26 mouse cellular contexts compared by ENCODE assay signal in genomic region chr5:129879888-129880287, GRCm38 (mm10). TPM values are rescaled to one million over a fixed set of nuclear protein-coding genes. Genes with fewer than 3 reads are reported as not detected.
"Had no signal": no experiment of that assay in that cellular context is flagged by ENCODE, and none has a peak within 500 bp of the region (broad histone marks: within the 10 kb centered on the region; RNA-seq: fewer than 3 reads in every experiment).

No protein-coding gene starts in this region.

- H3K4me1 ChIP-seq: limb, embryonic 10.5 days; limb, embryonic 12.5 days; liver, embryonic 15.5 days had no signal

- H3K4me3 ChIP-seq: gastrocnemius, adult 2 months; heart, embryonic 10.5 days; heart, embryonic 12.5 days; hindbrain, embryonic 13.5 days; hindbrain, embryonic 15.5 days; kidney, embryonic 15.5 days; layer of hippocampus, adult 2 months; left cerebral cortex, adult 2 months; limb, embryonic 10.5 days; limb, embryonic 12.5 days; liver, embryonic 13.5 days; liver, embryonic 15.5 days had no signal

- H3K27me3 ChIP-seq: heart, embryonic 12.5 days; hindbrain, embryonic 13.5 days; hindbrain, embryonic 15.5 days; kidney, embryonic 15.5 days; limb, embryonic 12.5 days; liver, embryonic 13.5 days; liver, embryonic 15.5 days had no signal

- H3K9ac ChIP-seq: heart, embryonic 12.5 days; hindbrain, embryonic 13.5 days; hindbrain, embryonic 15.5 days; kidney, embryonic 15.5 days; limb, embryonic 12.5 days; liver, embryonic 13.5 days; liver, embryonic 15.5 days had no signal

- H3K9me3 ChIP-seq: heart, embryonic 10.5 days; heart, embryonic 12.5 days; hindbrain, embryonic 13.5 days; hindbrain, embryonic 15.5 days; kidney, embryonic 15.5 days; limb, embryonic 10.5 days; limb, embryonic 12.5 days; liver, embryonic 13.5 days; liver, embryonic 15.5 days had no signal

- H3K27ac ChIP-seq: heart, embryonic 10.5 days; hindbrain, embryonic 13.5 days; hindbrain, embryonic 15.5 days; hindbrain, postnatal 0 days; kidney, embryonic 15.5 days; kidney, postnatal 0 days; left cerebral cortex, adult 2 months; limb, embryonic 10.5 days; limb, embryonic 12.5 days; liver, embryonic 13.5 days; liver, embryonic 15.5 days had no signal

- ATAC-seq: hindbrain, postnatal 0 days; intestine, postnatal 0 days had no signal

- H3K4me2 ChIP-seq: heart, embryonic 12.5 days; hindbrain, embryonic 13.5 days; hindbrain, embryonic 15.5 days; kidney, embryonic 15.5 days; limb, embryonic 12.5 days; liver, embryonic 11.5 days; liver, embryonic 13.5 days; liver, embryonic 15.5 days had no signal

- DNase-seq: gastrocnemius, adult 2 months; gastrocnemius, postnatal 10 days; gastrocnemius, postnatal 25 days; heart, adult 18-20 months; heart, postnatal 10 days; heart, postnatal 36 days; kidney, adult 18-20 months; kidney, adult 8-10 months; kidney, postnatal 25 days; kidney, postnatal 4 days; liver; liver, embryonic 13.5 days had no signal

RNA-seq across cellular contexts. Expression of gene Phkg1, which starts 18.5 kb away (rescaled TPM):
- polyA plus RNA-seq: intestine, postnatal 0 days had no signal

RNA-seq across cellular contexts. Expression of gene Nupr1l, which starts 28.5 kb away (rescaled TPM):
- total RNA-seq: gastrocnemius, adult 2 months had no signal
